Mouse (Mus musculus): ENCODE results near the gene Bub3. TPM values are rescaled to one million over a fixed set of nuclear protein-coding genes. Genes with fewer than 3 reads are reported as not detected.

Bub3 gene
- polyA plus RNA-seq, 1 experiment = 71.6 TPM

GRCm38 (mm10) chr7:131555301-131556081, 4.5 kb upstream of the Bub3 start:
- TF ChIP-seq POLR2A (IDR thresholded peaks at IDR 0.05; ENCODE audit: borderline replicate concordance, extremely low read depth, low read depth, low read length) (no peak), CTCF (IDR thresholded peaks at IDR 0.05; ENCODE audit: insufficient read depth, low read length) (no peak)
- 2% methylated on average over 68 of the region's 68 CpGs for WGBS
- DNase-seq = peak; percentile 48
- H3K4me3 ChIP-seq (replicated peaks; ENCODE audit: extremely low read depth, low read depth, low read length) = no peak overlapping the region
- peaks cover 12% of the 10 kb centered on the region for H3K4me1 ChIP-seq (ENCODE audit: control insufficient read depth, insufficient read depth, low read length)

GRCm38 (mm10) chr7:131556116-131556515, 3.9 kb upstream of the Bub3 start:
- H3K4me1 ChIP-seq (ENCODE audit: control insufficient read depth, insufficient read depth, low read length) = peaks cover 14% of the 10 kb centered on the region
- TF ChIP-seq CTCF (IDR thresholded peaks at IDR 0.05; ENCODE audit: insufficient read depth, low read length) = no peak
- no peak for TF ChIP-seq POLR2A (IDR thresholded peaks at IDR 0.05; ENCODE audit: borderline replicate concordance, extremely low read depth, low read depth, low read length)
- no peak overlapping the region for H3K4me3 ChIP-seq (replicated peaks; ENCODE audit: extremely low read depth, low read depth, low read length)
- DNase-seq = no peak
- 4% methylated on average over 9 of the region's 9 CpGs for WGBS

- DNase-seq = peak; percentile 47
- Histone ChIP-seq H3K4me1 (ENCODE audit: control insufficient read depth, insufficient read depth, low read length) (peaks cover 14% of the 10 kb centered on the region), H3K4me3 (replicated peaks; ENCODE audit: extremely low read depth, low read depth, low read length) (no peak overlapping the region)
- TF ChIP-seq POLR2A (IDR thresholded peaks at IDR 0.05; ENCODE audit: borderline replicate concordance, extremely low read depth, low read depth, low read length) = no peak
- no peak for TF ChIP-seq CTCF (IDR thresholded peaks at IDR 0.05; ENCODE audit: insufficient read depth, low read length)
- WGBS = 6% methylated on average over 37 of the region's 37 CpGs
These were observed 3.3 kb upstream of the Bub3 start for GRCm38 (mm10) chr7:131556541-131557271.

- TF ChIP-seq POLR2A (IDR thresholded peaks at IDR 0.05; ENCODE audit: borderline replicate concordance, extremely low read depth, low read depth, low read length) (no peak), CTCF (IDR thresholded peaks at IDR 0.05; ENCODE audit: insufficient read depth, low read length) (no peak)
- WGBS = 39% methylated on average over 2 of the region's 2 CpGs
- DNase-seq = no peak
- peaks cover 14% of the 10 kb centered on the region for H3K4me1 ChIP-seq (ENCODE audit: control insufficient read depth, insufficient read depth, low read length)
- no peak overlapping the region for H3K4me3 ChIP-seq (replicated peaks; ENCODE audit: extremely low read depth, low read depth, low read length)
These were observed 2.3 kb upstream of the Bub3 start for GRCm38 (mm10) chr7:131557751-131558150.

- Histone ChIP-seq H3K4me3 (replicated peaks; ENCODE audit: extremely low read depth, low read depth, low read length) (peak overlapping the region; percentile 81), H3K4me1 (ENCODE audit: control insufficient read depth, insufficient read depth, low read length) (peaks cover 5% of the 10 kb centered on the region)
- DNase-seq = no peak
- WGBS = under 1% methylated on average over 14 of the region's 14 CpGs
- no peak for TF ChIP-seq CTCF (IDR thresholded peaks at IDR 0.05; ENCODE audit: insufficient read depth, low read length)
- no peak for TF ChIP-seq POLR2A (IDR thresholded peaks at IDR 0.05; ENCODE audit: borderline replicate concordance, extremely low read depth, low read depth, low read length)
These were observed 648 bp downstream of the Bub3 start for GRCm38 (mm10) chr7:131560697-131561042.

GRCm38 (mm10) chr7:131575246-131575645, 15.2 kb downstream of the Bub3 start:
- TF ChIP-seq CTCF (IDR thresholded peaks at IDR 0.05; ENCODE audit: insufficient read depth, low read length) = no peak
- no peak for TF ChIP-seq POLR2A (IDR thresholded peaks at IDR 0.05; ENCODE audit: borderline replicate concordance, extremely low read depth, low read depth, low read length)

GRCm38 (mm10) chr7:131582178-131582577, 22.2 kb downstream of the Bub3 start:
- no peak for DNase-seq
- 29% methylated on average over 9 of the region's 9 CpGs for WGBS
- Histone ChIP-seq H3K4me3 (replicated peaks; ENCODE audit: extremely low read depth, low read depth, low read length) (no peak overlapping the region), H3K4me1 (ENCODE audit: control insufficient read depth, insufficient read depth, low read length) (no peaks in the 10 kb centered on the region)
- no peak for TF ChIP-seq CTCF (IDR thresholded peaks at IDR 0.05; ENCODE audit: insufficient read depth, low read length)
- no peak for TF ChIP-seq POLR2A (IDR thresholded peaks at IDR 0.05; ENCODE audit: borderline replicate concordance, extremely low read depth, low read depth, low read length)

More at GRCm38 (mm10) chr7:131575246-131575645, 15.2 kb downstream of the Bub3 start:
- Histone ChIP-seq H3K4me1 (ENCODE audit: control insufficient read depth, insufficient read depth, low read length) (no peaks in the 10 kb centered on the region), H3K4me3 (replicated peaks; ENCODE audit: extremely low read depth, low read depth, low read length) (no peak overlapping the region)
- 79% methylated on average over 6 of the region's 6 CpGs for WGBS
- no peak for DNase-seq

GRCm38 (mm10) chr7:131585551-131585950, 25.5 kb downstream of the Bub3 start:
- TF ChIP-seq CTCF (IDR thresholded peaks at IDR 0.05; ENCODE audit: insufficient read depth, low read length) = no peak
- no peak for TF ChIP-seq POLR2A (IDR thresholded peaks at IDR 0.05; ENCODE audit: borderline replicate concordance, extremely low read depth, low read depth, low read length)
- H3K4me1 ChIP-seq (ENCODE audit: control insufficient read depth, insufficient read depth, low read length) = no peaks in the 10 kb centered on the region
- no peak for DNase-seq
- no peak overlapping the region for H3K4me3 ChIP-seq (replicated peaks; ENCODE audit: extremely low read depth, low read depth, low read length)
- WGBS = 90% methylated on average over 5 of the region's 5 CpGs

- WGBS = 20% methylated on average over 12 of the region's 12 CpGs
- Histone ChIP-seq H3K4me1 (ENCODE audit: control insufficient read depth, insufficient read depth, low read length) (no peaks in the 10 kb centered on the region), H3K4me3 (replicated peaks; ENCODE audit: extremely low read depth, low read depth, low read length) (no peak overlapping the region)
- DNase-seq = no peak
- no peak for TF ChIP-seq POLR2A (IDR thresholded peaks at IDR 0.05; ENCODE audit: borderline replicate concordance, extremely low read depth, low read depth, low read length)
These were observed 37.9 kb downstream of the Bub3 start for GRCm38 (mm10) chr7:131597779-131598482.

All from lung, adult 2 months (tissue).